Mouse (Mus musculus) MEL (cell line): ENCODE data around the gene Wipf3.

Experiments
- CTCF ChIP-seq, 3 experiments: IDR thresholded peaks in 2 of 3; conservative IDR thresholded peaks in 1 of 3; 2 replicates each; pipeline ENCODE4 v1.5.1; 2011 to 2012; ENCODE audit warnings: low read length in 3 of 3, low read depth in 2 of 3, mild to moderate bottlenecking in 2 of 3, improper control_type of control experiment in 1 of 3, inconsistent platforms in 1 of 3, mixed read lengths in 1 of 3, moderate library complexity in 1 of 3; ENCODE audit not compliant: control insufficient read depth in 1 of 3, insufficient read depth in 1 of 3, poor library complexity in 1 of 3, severe bottlenecking in 1 of 3
- ELF1 ChIP-seq: IDR thresholded peaks from 2 replicates; pipeline ENCODE4 v1.6.1; 2014; ENCODE audit warnings: low read depth, mild to moderate bottlenecking, inconsistent platforms, low read length, improper control_type of control experiment, moderate library complexity
- MAFK ChIP-seq: IDR thresholded peaks from 2 replicates; pipeline ENCODE4 v1.6.1; 2011; ENCODE audit warnings: low read depth, mild to moderate bottlenecking, low read length, improper control_type of control experiment, borderline replicate concordance
- MYC ChIP-seq: IDR thresholded peaks from 2 replicates; pipeline ENCODE4 v1.6.1; 2011; ENCODE audit warnings: low read depth, mild to moderate bottlenecking, low read length, improper control_type of control experiment, moderate library complexity
- POLR2A ChIP-seq, 2 experiments: IDR thresholded peaks; 2 replicates each; pipeline ENCODE4 v1.6.1; 2011 to 2012; ENCODE audit warnings: low read length in 2 of 2, mild to moderate bottlenecking in 2 of 2, control low read depth in 1 of 2, improper control_type of control experiment in 1 of 2, low read depth in 1 of 2, moderate library complexity in 1 of 2; ENCODE audit not compliant: control insufficient read depth in 1 of 2, insufficient read depth in 1 of 2, poor library complexity in 1 of 2
- SIN3A ChIP-seq: IDR thresholded peaks from 2 replicates; pipeline ENCODE4 v1.6.1; 2012; ENCODE audit warnings: low read length, improper control_type of control experiment, inconsistent platforms
- SMC3 ChIP-seq: IDR thresholded peaks from 2 replicates; pipeline ENCODE4 v1.6.1; 2011; ENCODE audit warnings: low read depth, low read length, improper control_type of control experiment
- TAL1 ChIP-seq: IDR thresholded peaks from 2 replicates; pipeline ENCODE4 v1.6.1; 2012; ENCODE audit warnings: mild to moderate bottlenecking, inconsistent platforms, low read length, moderate library complexity, mixed read lengths

- TF ChIP-seq TAL1 (no peak), POLR2A (IDR thresholded peaks at IDR 0.05; ENCODE audit: control insufficient read depth in 1 of 2, insufficient read depth in 1 of 2, low read depth in 1 of 2, low read length in 2 of 2, poor library complexity in 1 of 2) (no peak), ELF1 (no peak), SIN3A (no peak), MAFK (no peak), MYC (no peak), CTCF (IDR thresholded peaks at IDR 0.05 in 2 of 3, conservative IDR thresholded peaks at IDR 0.05 in 1 of 3; ENCODE audit: control insufficient read depth in 1 of 3, insufficient read depth in 1 of 3, low read depth in 2 of 3, low read length in 3 of 3, poor library complexity in 1 of 3, severe bottlenecking in 1 of 3) (no peak), SMC3 (no peak)
These were observed 114.2 kb downstream of the Wipf3 start for GRCm38 (mm10) chr6:54543646-54544045.
